Mouse (Mus musculus) C2C12 (cell line): ENCODE measurements at regions not wholly inside any gene's neighbourhood (a gene's known extent, or its start where the extent isn't known, plus 50 kb on each side); places are given as distances from the start of the nearest gene placed in this dataset.

Source experiments
- CTCF ChIP-seq: IDR thresholded peaks from one replicate; pipeline ENCODE4 v1.5.1; 2011; ENCODE audit not compliant: control insufficient read depth, insufficient read depth, insufficient read length
- FOSL1 ChIP-seq: IDR thresholded peaks from one replicate; pipeline ENCODE4 v1.8.0; 2011; ENCODE audit warnings: mild to moderate bottlenecking, low read length; ENCODE audit not compliant: poor library complexity, insufficient read depth, severe bottlenecking
- USF1 ChIP-seq: IDR thresholded peaks from one replicate; pipeline ENCODE4 v1.6.1; 2011; ENCODE audit warnings: low read depth, mild to moderate bottlenecking, control low read depth, moderate library complexity

DNA sequence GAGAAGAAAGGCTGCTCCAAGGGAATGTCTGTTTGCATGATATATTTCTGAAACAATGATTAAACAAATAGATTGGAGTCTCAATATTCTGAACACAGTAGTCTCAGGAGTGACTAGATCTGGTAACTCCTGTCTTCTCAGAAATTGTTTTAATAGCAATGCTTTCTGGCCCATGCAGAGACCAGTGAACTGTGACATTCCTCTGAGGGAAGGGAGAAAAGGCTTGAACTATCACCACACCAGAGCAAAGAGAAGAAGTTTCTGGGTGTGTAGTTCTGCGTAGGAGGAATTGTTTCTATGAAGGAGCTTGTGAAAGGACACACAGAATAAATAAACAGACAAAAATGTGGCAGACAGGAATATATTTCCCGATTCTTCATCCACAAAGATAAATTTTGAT lies 277.1 kb downstream of the Osr1 start:
- TF ChIP-seq USF1 (no peak), CTCF (no peak), FOSL1 (no peak)
